Mouse (Mus musculus) erythroblast, embryonic 14.5 days (primary cell): ENCODE measurements around the gene Capn7. TPM values are rescaled to one million over a fixed set of nuclear protein-coding genes. Genes with fewer than 3 reads are reported as not detected.

Experiments
- H3K27me3 ChIP-seq: 2 replicates; pipeline ENCODE4 v1.6.1; 2012; ENCODE audit warnings: inconsistent platforms; ENCODE audit not compliant: control insufficient read depth
- H3K36me3 ChIP-seq: 2 replicates; pipeline ENCODE4 v1.6.1; 2012; ENCODE audit warnings: mild to moderate bottlenecking, inconsistent platforms; ENCODE audit not compliant: control insufficient read depth
- H3K4me1 ChIP-seq: 2 replicates; pipeline ENCODE4 v1.6.1; 2012; ENCODE audit warnings: inconsistent platforms; ENCODE audit not compliant: control insufficient read depth
- H3K4me3 ChIP-seq: replicated peaks from 2 replicates; pipeline ENCODE3; 2012; ENCODE audit warnings: moderate library complexity, mild to moderate bottlenecking, inconsistent platforms
- H3K9me3 ChIP-seq: 2 replicates; pipeline ENCODE4 v1.6.1; 2012; ENCODE audit warnings: low read length, inconsistent platforms, mixed read lengths; ENCODE audit not compliant: control insufficient read depth
- GATA1 ChIP-seq: IDR thresholded peaks from 2 replicates; pipeline ENCODE4 v1.6.1; 2012; ENCODE audit warnings: low read length, inconsistent platforms, mixed read lengths
- TAL1 ChIP-seq: IDR thresholded peaks from 3 replicates; pipeline ENCODE4 v1.6.1; 2012; ENCODE audit warnings: low read length, inconsistent platforms, mixed read lengths
- polyA plus RNA-seq: library from polyadenylated mRNA; stranded (reverse); fragments of >175 nt; gene quantifications from 2 replicates; pipeline ENCODE4 v1.2.3, GENCODE M21; 2012

The Capn7 gene
- polyA plus RNA-seq, 1 experiment, result 0.19 TPM

- Histone ChIP-seq H3K9me3 (no peaks in the 10 kb centered on the region), H3K4me1 (peaks cover 27% of the 10 kb centered on the region), H3K4me3 (peak overlapping the region; percentile 60), H3K36me3 (no peaks in the 10 kb centered on the region), H3K27me3 (peaks cover 6% of the 10 kb centered on the region)
- TF ChIP-seq GATA1 (no peak), TAL1 (no peak)
Measured at GRCm38 (mm10) chr14:31324851-31325250, 11.6 kb upstream of the Capn7 start.

GRCm38 (mm10) chr14:31325551-31325950, 10.9 kb upstream of the Capn7 start:
- no peak for TF ChIP-seq GATA1
- no peak for TF ChIP-seq TAL1
- no peak overlapping the region for H3K4me3 ChIP-seq
- H3K4me1 ChIP-seq, result peaks cover 27% of the 10 kb centered on the region

GRCm38 (mm10) chr14:31326770-31327169, 9.7 kb upstream of the Capn7 start:
- Histone ChIP-seq H3K4me1 (peaks cover 27% of the 10 kb centered on the region), H3K27me3 (peaks cover 14% of the 10 kb centered on the region), H3K36me3 (no peaks in the 10 kb centered on the region), H3K9me3 (no peaks in the 10 kb centered on the region), H3K4me3 (no peak overlapping the region)
- TF ChIP-seq GATA1 (no peak), TAL1 (no peak)

More at GRCm38 (mm10) chr14:31325551-31325950, 10.9 kb upstream of the Capn7 start:
- Histone ChIP-seq H3K27me3 (peaks cover 8% of the 10 kb centered on the region), H3K9me3 (no peaks in the 10 kb centered on the region), H3K36me3 (no peaks in the 10 kb centered on the region)

- TF ChIP-seq TAL1 (no peak), GATA1 (no peak)
- Histone ChIP-seq H3K4me3 (no peak overlapping the region), H3K4me1 (peaks cover 27% of the 10 kb centered on the region), H3K36me3 (no peaks in the 10 kb centered on the region), H3K9me3 (no peaks in the 10 kb centered on the region), H3K27me3 (peaks cover 16% of the 10 kb centered on the region)
Measured at GRCm38 (mm10) chr14:31327196-31327595, 9.2 kb upstream of the Capn7 start.

- H3K4me1 ChIP-seq, result peaks cover 27% of the 10 kb centered on the region
- no peaks in the 10 kb centered on the region for H3K36me3 ChIP-seq
- peaks cover 16% of the 10 kb centered on the region for H3K27me3 ChIP-seq
- H3K9me3 ChIP-seq, result no peaks in the 10 kb centered on the region
- H3K4me3 ChIP-seq, result no peak overlapping the region
- TF ChIP-seq GATA1 (no peak), TAL1 (no peak)
Measured at GRCm38 (mm10) chr14:31327681-31328080, 8.8 kb upstream of the Capn7 start.

GRCm38 (mm10) chr14:31329741-31330140, 6.7 kb upstream of the Capn7 start:
- peaks cover 11% of the 10 kb centered on the region for H3K4me1 ChIP-seq
- H3K36me3 ChIP-seq, result no peaks in the 10 kb centered on the region
- no peak overlapping the region for H3K4me3 ChIP-seq
- peaks cover 19% of the 10 kb centered on the region for H3K27me3 ChIP-seq
- TF ChIP-seq TAL1, result no peak
- TF ChIP-seq GATA1, result no peak
- no peaks in the 10 kb centered on the region for H3K9me3 ChIP-seq

GRCm38 (mm10) chr14:31330957-31331356, 5.5 kb upstream of the Capn7 start:
- no peaks in the 10 kb centered on the region for H3K36me3 ChIP-seq
- H3K4me1 ChIP-seq, result peaks cover 14% of the 10 kb centered on the region
- TF ChIP-seq GATA1 (no peak), TAL1 (no peak)
- no peaks in the 10 kb centered on the region for H3K9me3 ChIP-seq
- no peak overlapping the region for H3K4me3 ChIP-seq
- H3K27me3 ChIP-seq, result peaks cover 19% of the 10 kb centered on the region

- H3K9me3 ChIP-seq, result no peaks in the 10 kb centered on the region
- peaks cover 32% of the 10 kb centered on the region for H3K4me1 ChIP-seq
- TF ChIP-seq GATA1, result no peak
- TF ChIP-seq TAL1, result no peak
- peaks cover 12% of the 10 kb centered on the region for H3K36me3 ChIP-seq
- peaks cover 8% of the 10 kb centered on the region for H3K27me3 ChIP-seq
- H3K4me3 ChIP-seq, result peak overlapping the region; percentile 95
Measured at GRCm38 (mm10) chr14:31335765-31336164, 673 bp upstream of the Capn7 start.

- Histone ChIP-seq H3K27me3 (peaks cover 3% of the 10 kb centered on the region; the same call in 1 of the 2 replicates), H3K4me3 (peak overlapping the region; percentile 95), H3K9me3 (no peaks in the 10 kb centered on the region), H3K36me3 (peaks cover 23% of the 10 kb centered on the region), H3K4me1 (peaks cover 33% of the 10 kb centered on the region)
- TF ChIP-seq GATA1 (no peak), TAL1 (no peak)
Measured at GRCm38 (mm10) chr14:31337406-31337805, 968 bp downstream of the Capn7 start.

GRCm38 (mm10) chr14:31337947-31338346, 1.5 kb downstream of the Capn7 start:
- H3K27me3 ChIP-seq, result peaks cover under 1% of the 10 kb centered on the region; the same call in 1 of the 2 replicates
- peak overlapping the region; percentile 95 for H3K4me3 ChIP-seq
- H3K36me3 ChIP-seq, result peaks cover 25% of the 10 kb centered on the region
- no peaks in the 10 kb centered on the region for H3K9me3 ChIP-seq
- peaks cover 33% of the 10 kb centered on the region for H3K4me1 ChIP-seq
- TF ChIP-seq GATA1, result no peak
- no peak for TF ChIP-seq TAL1

GRCm38 (mm10) chr14:31343241-31343640, 6.8 kb downstream of the Capn7 start:
- H3K4me1 ChIP-seq, result peaks cover 27% of the 10 kb centered on the region
- no peaks in the 10 kb centered on the region for H3K27me3 ChIP-seq
- no peaks in the 10 kb centered on the region for H3K9me3 ChIP-seq
- H3K36me3 ChIP-seq, result peaks cover 70% of the 10 kb centered on the region
- TF ChIP-seq GATA1 (no peak), TAL1 (no peak)
- no peak overlapping the region for H3K4me3 ChIP-seq
